Mouse (Mus musculus) retina, postnatal 7 days (tissue): ENCODE measurements around the gene Afdn.

ENCODE experiments used
- DNase-seq: peaks from one replicate; pipeline ENCODE4 v3.0.0-alpha.2; 2012; ENCODE audit warnings: low read depth, low spot score

Afdn gene

DNA sequence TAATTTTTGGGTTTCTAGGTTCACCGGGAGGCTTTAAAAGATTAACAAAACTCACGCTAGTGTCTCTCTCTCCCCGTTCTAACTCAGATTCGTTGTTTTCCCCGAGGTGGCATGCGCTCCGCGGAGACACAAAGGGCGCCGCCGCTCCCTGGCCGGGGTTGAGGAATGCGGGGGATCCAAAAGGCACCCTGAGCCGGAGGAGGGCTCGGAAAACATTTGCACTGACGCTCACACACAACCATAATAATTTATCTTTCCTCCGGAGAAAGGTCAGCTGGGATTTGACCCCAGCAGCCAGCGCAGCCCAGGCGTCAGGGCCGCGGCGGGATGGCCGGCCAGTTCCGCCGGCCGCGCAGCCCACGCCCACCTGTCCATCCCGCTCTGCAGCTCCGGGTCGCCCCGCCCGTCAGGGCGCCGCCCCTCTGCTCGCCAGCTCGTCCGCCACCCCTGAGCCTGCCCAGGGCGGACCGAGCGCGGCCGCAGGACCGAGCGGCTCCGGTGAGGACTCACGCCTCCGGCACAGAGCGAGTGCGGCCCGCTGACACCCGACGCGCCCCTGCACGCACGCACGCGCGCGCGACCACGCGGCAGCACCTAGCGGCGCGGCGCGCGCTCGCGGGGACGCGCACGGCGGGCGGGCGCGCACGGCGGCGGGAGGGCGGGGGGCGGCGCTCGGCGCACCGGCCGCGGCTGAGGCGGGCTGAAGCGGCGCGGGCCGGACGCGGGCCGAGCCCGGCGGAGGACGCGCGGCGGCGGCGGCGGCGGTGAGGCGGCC, at the start of gene Afdn:
Gene Afdn, plus strand, starts transcription at position 687 of the 775 bp plus-strand sequence.
- peak; percentile 79 for DNase-seq

DNA sequence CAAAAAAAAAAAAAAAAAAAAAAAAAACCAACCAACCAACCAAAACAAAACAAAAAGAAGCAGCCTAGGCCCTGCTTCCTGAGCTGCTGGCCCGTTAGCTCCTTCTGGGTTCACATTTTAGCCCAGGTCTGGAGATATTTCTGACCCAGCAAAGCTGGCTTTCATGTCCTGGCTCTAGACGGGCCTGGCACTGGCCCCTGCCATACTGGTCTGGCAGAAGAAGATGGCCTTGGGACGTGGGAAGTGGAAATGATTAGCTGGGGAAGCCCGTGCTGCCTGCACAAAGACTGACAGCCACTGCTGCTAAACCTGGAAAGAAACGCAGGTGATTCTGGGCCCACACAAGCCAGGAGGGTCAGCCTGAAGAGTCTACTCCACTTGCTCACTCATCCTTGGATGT, 49.2 kb upstream of the Afdn start:
- no peak for DNase-seq

GRCm38 (mm10) chr17:13712116-13712515, 48.2 kb upstream of the Afdn start:
- no peak for DNase-seq

- no peak for DNase-seq
Observed at GRCm38 (mm10) chr17:13712518-13712917, 47.8 kb upstream of the Afdn start.

GRCm38 (mm10) chr17:13714128-13714527, 46.2 kb upstream of the Afdn start:
- no peak for DNase-seq

GRCm38 (mm10) chr17:13714654-13715053, 45.7 kb upstream of the Afdn start:
- DNase-seq = no peak

- DNase-seq = no peak
Observed at GRCm38 (mm10) chr17:13715511-13715910, 44.8 kb upstream of the Afdn start.

GRCm38 (mm10) chr17:13716336-13716735, 44.0 kb upstream of the Afdn start:
- no peak for DNase-seq

DNA sequence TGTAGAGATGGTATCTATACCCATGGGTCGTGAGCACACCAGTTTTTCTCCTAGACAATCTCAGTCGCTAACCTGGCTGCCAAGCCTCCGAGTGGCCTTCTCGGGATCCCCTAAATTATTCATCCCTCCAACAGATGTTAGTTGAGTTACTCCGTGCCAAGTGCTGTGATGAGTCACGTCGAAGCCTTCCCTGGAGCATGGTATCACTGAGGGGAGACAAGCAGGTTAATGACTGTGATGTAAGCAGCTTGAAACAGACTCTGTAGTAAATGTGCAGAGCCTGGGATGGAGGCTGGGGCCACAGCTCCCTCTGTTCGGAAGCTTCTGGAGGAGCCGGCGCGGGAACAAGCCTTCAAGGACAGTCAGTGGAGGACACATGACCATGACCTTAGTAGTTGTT, 42.9 kb upstream of the Afdn start:
- DNase-seq = no peak

- no peak for DNase-seq
Observed at GRCm38 (mm10) chr17:13720187-13720586, 40.2 kb upstream of the Afdn start.

GRCm38 (mm10) chr17:13721372-13721771, 39.0 kb upstream of the Afdn start:
- no peak for DNase-seq

DNA sequence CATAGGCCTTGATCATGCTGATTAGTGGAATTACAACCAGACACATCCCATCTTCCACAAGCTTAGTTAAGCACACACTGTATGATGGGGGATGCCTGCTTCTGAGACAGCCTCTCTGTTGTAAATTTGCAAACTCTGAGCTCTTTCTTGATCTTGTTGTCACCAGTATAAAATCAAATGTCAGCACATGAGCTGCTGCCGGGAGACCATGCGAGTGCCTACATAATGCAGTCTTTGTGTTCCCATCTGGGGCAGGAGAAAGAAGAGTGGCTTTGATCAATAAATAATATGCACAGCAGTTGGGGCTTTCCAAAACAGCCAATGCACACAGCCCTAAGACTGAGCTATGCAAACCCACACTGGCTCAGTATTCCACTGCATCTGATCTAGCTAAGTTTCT, 37.9 kb upstream of the Afdn start:
- no peak for DNase-seq

DNA sequence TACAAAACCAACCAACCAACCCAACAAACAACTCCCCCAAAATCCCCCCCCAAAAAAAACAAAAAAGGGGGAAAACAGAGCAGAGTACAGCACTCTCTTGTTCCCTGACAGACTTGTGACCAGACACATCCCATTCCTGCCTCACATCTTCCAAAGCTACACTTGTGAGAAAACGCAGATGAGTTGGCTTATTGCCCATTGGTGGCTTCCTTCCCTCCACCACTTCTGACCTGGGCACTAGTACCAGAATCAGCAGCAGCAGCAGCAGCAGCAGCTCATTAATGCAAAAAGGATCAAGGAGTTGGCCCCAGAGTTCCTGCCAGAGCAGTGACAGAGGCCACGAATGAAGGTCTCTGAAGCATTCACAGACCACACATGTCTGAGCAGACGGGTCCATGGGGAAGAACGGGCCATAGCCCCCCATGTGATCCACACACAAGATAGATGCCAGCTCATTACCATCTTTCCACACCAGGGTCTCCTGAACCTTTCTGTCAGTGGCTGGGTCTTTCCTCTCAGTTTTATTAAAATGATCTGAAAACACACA, 35.3 kb upstream of the Afdn start:
- no peak for DNase-seq

DNA sequence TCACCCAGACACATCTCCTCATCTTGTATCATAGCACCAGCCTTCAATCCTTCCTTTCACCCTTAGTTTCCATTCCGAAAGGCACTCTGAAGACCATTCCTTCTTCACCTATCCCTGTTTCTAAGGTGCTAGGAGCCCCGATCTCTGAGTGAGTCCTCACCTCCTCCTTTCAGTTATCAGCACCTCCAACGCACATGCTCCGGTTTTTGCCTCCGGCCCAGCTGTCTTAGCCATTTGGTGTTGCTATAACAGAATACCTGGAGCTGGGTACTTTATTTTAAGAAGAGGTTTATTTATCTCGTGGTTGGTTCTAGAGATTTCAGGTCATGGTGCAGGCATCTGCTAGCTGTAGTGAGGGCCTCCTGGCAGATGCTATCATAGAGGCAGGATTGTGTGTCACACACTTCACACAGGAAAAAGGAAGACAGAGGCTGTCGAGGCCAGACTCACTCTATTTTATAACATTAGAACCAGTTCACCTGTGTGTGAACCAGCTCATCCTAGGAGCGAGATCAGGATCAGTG, 33.4 kb upstream of the Afdn start:
- DNase-seq = no peak

- DNase-seq = no peak
Observed at GRCm38 (mm10) chr17:13730980-13731726, 29.2 kb upstream of the Afdn start.

DNA sequence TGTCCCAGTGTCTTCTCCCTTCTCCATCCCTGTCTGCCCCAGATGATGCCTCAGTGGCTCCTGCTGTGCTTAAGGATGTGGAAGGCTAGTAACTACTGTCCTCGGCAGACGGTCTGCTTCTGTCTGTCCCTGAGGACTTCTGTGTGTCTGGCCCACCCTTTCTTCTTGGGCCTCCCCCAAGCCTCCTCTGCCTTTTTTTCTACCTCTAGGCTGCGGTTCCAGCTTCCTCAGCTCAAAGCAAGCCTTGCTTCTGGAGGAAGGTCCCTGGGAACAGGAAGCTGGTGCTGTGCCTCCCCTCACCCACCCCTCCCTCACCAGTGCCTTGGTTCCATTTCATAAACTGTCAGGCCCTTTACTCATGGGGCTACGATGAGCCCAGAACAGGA, 28.6 kb upstream of the Afdn start:
- DNase-seq = no peak

DNA sequence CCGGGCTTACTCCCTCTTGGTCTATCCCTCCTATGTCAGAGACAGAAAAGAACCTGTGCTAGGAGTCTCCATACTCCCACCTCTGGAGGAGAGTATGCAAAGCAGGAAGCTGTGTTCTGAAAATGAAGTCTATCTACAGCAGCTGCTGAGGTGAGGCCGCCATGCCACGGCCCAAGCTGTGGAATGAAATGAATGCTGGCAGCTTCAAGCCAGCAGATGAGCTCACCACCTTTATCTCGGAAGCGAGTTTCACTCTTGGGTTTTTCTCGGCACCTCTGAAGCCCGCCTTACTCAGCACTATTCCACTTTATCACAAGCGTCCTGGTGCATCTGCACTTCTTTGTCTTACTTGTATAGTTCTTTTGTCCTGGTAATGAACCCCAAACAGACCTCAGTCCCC, 27.7 kb upstream of the Afdn start:
- DNase-seq = no peak

- no peak for DNase-seq
Observed at GRCm38 (mm10) chr17:13733971-13734370, 26.4 kb upstream of the Afdn start.

DNA sequence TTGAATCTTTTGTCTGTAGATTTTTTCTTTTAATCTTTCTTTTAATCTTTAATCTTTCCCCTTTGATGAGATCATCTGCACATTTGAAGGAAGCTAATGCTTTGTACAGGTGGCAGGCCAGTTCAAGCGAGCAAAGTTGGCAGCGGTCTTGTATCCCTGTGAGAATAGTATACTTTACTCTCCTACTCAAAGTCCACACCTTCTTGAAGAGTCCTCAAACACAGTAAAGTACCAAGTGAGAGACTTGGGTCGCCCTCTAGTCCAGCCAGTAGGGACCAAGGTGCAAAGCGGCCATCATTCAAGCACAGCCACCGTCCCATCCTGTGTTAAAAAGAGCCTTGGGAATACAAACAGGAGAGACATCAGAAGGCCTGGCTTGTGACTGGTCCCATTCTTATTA, 25.3 kb upstream of the Afdn start:
- no peak for DNase-seq

DNA sequence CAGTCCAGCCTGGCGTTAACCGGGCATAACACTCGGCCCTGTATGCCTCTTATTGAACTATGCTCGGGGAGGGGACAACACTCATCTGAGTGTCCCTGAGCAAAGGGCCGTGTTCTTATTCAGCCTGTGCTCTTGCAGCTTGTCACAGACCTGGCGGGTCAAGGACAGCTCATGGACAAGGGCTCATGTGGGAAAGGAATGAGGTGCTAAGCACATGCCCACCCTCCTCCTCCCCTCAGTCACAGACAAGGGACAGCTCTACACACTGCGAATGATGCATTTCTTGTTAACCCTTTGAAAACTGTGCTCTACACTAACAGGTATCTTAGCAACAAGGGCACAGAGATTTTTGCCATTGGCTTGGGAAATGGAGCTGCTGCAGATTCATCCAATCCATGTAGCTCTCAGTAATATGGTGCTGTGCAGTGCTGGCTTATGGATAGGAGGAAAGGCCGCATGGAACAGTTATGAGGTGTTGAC, 24.5 kb upstream of the Afdn start:
- DNase-seq = no peak

DNA sequence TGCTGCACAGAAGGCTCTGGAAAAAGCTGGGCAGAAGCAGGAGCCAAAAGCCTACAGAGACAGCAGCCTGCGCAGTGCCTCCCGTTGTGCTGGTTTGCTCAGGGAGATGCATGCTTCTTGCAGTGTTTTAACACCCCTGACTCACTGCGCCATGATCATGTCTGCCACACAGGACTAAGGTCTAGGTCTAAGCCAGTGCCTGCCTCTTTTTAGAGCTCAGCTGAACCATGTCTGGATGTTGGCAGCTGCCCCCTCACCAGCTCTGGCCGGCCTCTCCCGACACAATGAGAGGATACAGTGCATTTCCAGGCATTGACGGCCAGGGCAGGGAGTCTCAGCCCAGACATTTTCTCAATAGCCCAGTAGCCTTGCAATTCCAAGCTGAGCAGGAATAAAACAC, 23.0 kb upstream of the Afdn start:
- no peak for DNase-seq

GRCm38 (mm10) chr17:13738121-13738776, 22.1 kb upstream of the Afdn start:
- DNase-seq = no peak
